Mouse (Mus musculus) spleen, adult 2 months (tissue): ENCODE data around the gene Ass1.

ENCODE experiments used
- CTCF ChIP-seq: fragments of 200-500 bp; IDR thresholded peaks from 2 replicates; pipeline ENCODE4 v1.5.1; 2011; ENCODE audit warnings: mild to moderate bottlenecking, inconsistent platforms; ENCODE audit not compliant: insufficient read depth, insufficient read length, insufficient replicate concordance; ENCODE audit errors: extremely low read depth
- POLR2A ChIP-seq: fragments of 200-500 bp; IDR thresholded peaks from 2 replicates; pipeline ENCODE4 v1.6.1; 2011; ENCODE audit warnings: low read depth, low read length, inconsistent platforms

- TF ChIP-seq CTCF (no peak), POLR2A (no peak)
Observed at GRCm38 (mm10) chr2:31442480-31443160, 27.4 kb upstream of the Ass1 start.
